Mouse (Mus musculus) stomach, embryonic 14.5 days (tissue): ENCODE data around the gene Atp23. TPM values are rescaled to one million over a fixed set of nuclear protein-coding genes. Genes with fewer than 3 reads are reported as not detected.
"Not testable (repeated sequence)": the region's sequence is repeated elsewhere in the genome, so short reads cannot be mapped to it uniquely, and the experiment has no call there.

Source experiments
- ATAC-seq: fragments of 200-750 bp; cut with Nextera tagmentation; 2 replicates; pipeline ENCODE4 v1.8.0; 2017; ENCODE audit warnings: low read depth, moderate TSS enrichment; ENCODE audit not compliant: insufficient number of reproducible peaks, insufficient read depth, low FRiP score
- H3K27ac ChIP-seq: fragments of 300-500 bp; sonication (generic); 2 replicates; pipeline ENCODE4 v1.5.1; 2014; ENCODE audit warnings: mild to moderate bottlenecking, low read length, moderate library complexity, mixed read lengths
- H3K27me3 ChIP-seq: fragments of 300-500 bp; sonication (generic); 2 replicates; pipeline ENCODE4 v1.6.1; 2014; ENCODE audit warnings: low read length, control low read depth, mixed read lengths; ENCODE audit not compliant: control insufficient read depth, insufficient read depth
- H3K36me3 ChIP-seq: fragments of 300-500 bp; sonication (generic); 2 replicates; pipeline ENCODE4 v1.6.1; 2014; ENCODE audit warnings: mild to moderate bottlenecking, control low read depth, low read length, moderate library complexity, mixed read lengths; ENCODE audit not compliant: control insufficient read depth, insufficient read depth
- H3K4me1 ChIP-seq: fragments of 300-500 bp; sonication (generic); 2 replicates; pipeline ENCODE4 v1.6.1; 2014; ENCODE audit warnings: low read length, control low read depth, mixed read lengths; ENCODE audit not compliant: control insufficient read depth, insufficient read depth
- H3K4me2 ChIP-seq: fragments of 300-500 bp; sonication (generic); replicated peaks from 2 replicates; pipeline ENCODE4 v1.6.1; 2014; ENCODE audit warnings: low read depth, low read length, control low read depth
- H3K4me3 ChIP-seq: fragments of 300-500 bp; sonication (generic); 2 replicates; pipeline ENCODE4 v1.5.1; 2014; ENCODE audit warnings: low read depth, low read length, control low read depth
- H3K9ac ChIP-seq: fragments of 300-500 bp; sonication (generic); replicated peaks from 2 replicates; pipeline ENCODE4 v1.6.1; 2014; ENCODE audit warnings: low read depth, mild to moderate bottlenecking, control low read depth, low read length, moderate library complexity, mixed read lengths
- H3K9me3 ChIP-seq: fragments of 300-500 bp; sonication (generic); 2 replicates; pipeline ENCODE4 v1.6.1; 2016; ENCODE audit warnings: low read depth, low read length, control low read depth; ENCODE audit not compliant: control insufficient read depth
- WGBS: fragments of 180-500 bp; shearing (Covaris S2); extraction: QIAGEN DNeasy Blood & Tissue Kit; methylation state at CpG from one replicate; pipeline ENCODE4 v1.1.7; 2014; 5-methylcytosine and 5-hydroxymethylcytosine counted together
- polyA plus RNA-seq: library from polyadenylated mRNA; unstranded; fragments of >200 nt; fragmentation: Nextera tagmentation; extraction: Ambion mirVana; gene quantifications from 2 replicates; pipeline ENCODE4 v1.2.1, GENCODE M21; 2014

Gene Atp23
- polyA plus RNA-seq, 1 experiment from 2014 or later: 20.3 TPM

- Histone ChIP-seq H3K9ac (no peak overlapping the region), H3K36me3 (no peaks in the 10 kb centered on the region), H3K9me3 (no peaks in the 10 kb centered on the region; the same call in 1 of the 2 replicates), H3K4me1 (no peaks in the 10 kb centered on the region), H3K27ac (no peak overlapping the region), H3K4me2 (no peak overlapping the region), H3K4me3 (no peak overlapping the region), H3K27me3 (no peaks in the 10 kb centered on the region)
- 62% methylated on average over 8 of the region's 8 CpGs for WGBS
- ATAC-seq: no peak
These were observed 73.1 kb downstream of the Atp23 start for GRCm38 (mm10) chr10:126827941-126828593.

GRCm38 (mm10) chr10:126826982-126827381, 74.2 kb downstream of the Atp23 start:
- 93% methylated on average over 6 of the region's 6 CpGs for WGBS
- H3K4me2 ChIP-seq: no peak overlapping the region
- H3K4me1 ChIP-seq: no peaks in the 10 kb centered on the region
- no peak overlapping the region for H3K9ac ChIP-seq
- H3K4me3 ChIP-seq: no peak overlapping the region
- ATAC-seq: no peak
- H3K27ac ChIP-seq: no peak overlapping the region
- H3K36me3 ChIP-seq: no peaks in the 10 kb centered on the region
- H3K9me3 ChIP-seq: no peaks in the 10 kb centered on the region; the same call in 1 of the 2 replicates
- no peaks in the 10 kb centered on the region for H3K27me3 ChIP-seq

- H3K4me2 ChIP-seq, H3K36me3 ChIP-seq, H3K27me3 ChIP-seq, H3K27ac ChIP-seq, H3K9ac ChIP-seq, H3K4me1 ChIP-seq, H3K9me3 ChIP-seq, H3K4me3 ChIP-seq, ATAC-seq: not testable (repeated sequence)
- WGBS: 84% methylated on average over 8 of the region's 8 CpGs
These were observed 74.9 kb downstream of the Atp23 start for GRCm38 (mm10) chr10:126826216-126826615.

- Histone ChIP-seq H3K36me3 (no peaks in the 10 kb centered on the region), H3K9me3 (no peaks in the 10 kb centered on the region; the same call in 1 of the 2 replicates), H3K4me3 (no peak overlapping the region), H3K4me2 (no peak overlapping the region), H3K4me1 (no peaks in the 10 kb centered on the region), H3K9ac (no peak overlapping the region), H3K27me3 (no peaks in the 10 kb centered on the region), H3K27ac (no peak overlapping the region)
- ATAC-seq: no peak
- 36% methylated on average over 3 of the region's 3 CpGs for WGBS
These were observed 78.7 kb downstream of the Atp23 start for GRCm38 (mm10) chr10:126822418-126822817.

Other genes with a start within 250 kb of the Atp23 start
- 103 and 107 TPM in 2 replicates for gene Ctdsp2, start 77.4 kb upstream of the Atp23 start, polyA plus RNA-seq
- 0.29 and 0.58 TPM in 2 replicates for gene Avil, start 99.4 kb upstream of the Atp23 start, polyA plus RNA-seq
- gene Tsfm, start 129.5 kb upstream of the Atp23 start, polyA plus RNA-seq: 78.6 and 83.7 TPM in 2 replicates
- 65.5 and 70.6 TPM in 2 replicates for gene Mettl1, start 140.1 kb upstream of the Atp23 start, polyA plus RNA-seq
- gene Eef1akmt3, start 140.2 kb upstream of the Atp23 start, polyA plus RNA-seq: 0.80 and 1.1 TPM in 2 replicates
- gene Cyp27b1, start 146.9 kb upstream of the Atp23 start, polyA plus RNA-seq: 0.13 and 0.18 TPM in 2 replicates
- gene March9, start 158.8 kb upstream of the Atp23 start, polyA plus RNA-seq: 2.0 and 2.3 TPM in 2 replicates
- gene Cdk4, start 162.2 kb upstream of the Atp23 start, polyA plus RNA-seq: 1,788 and 1,817 TPM in 2 replicates
- 124 and 141 TPM in 2 replicates for gene Tspan31, start 168.9 kb upstream of the Atp23 start, polyA plus RNA-seq
- 0.27 and 0.56 TPM in 2 replicates for gene Agap2, start 173.9 kb upstream of the Atp23 start, polyA plus RNA-seq
- 47.8 and 52.7 TPM in 2 replicates for gene Os9, start 219.8 kb upstream of the Atp23 start, polyA plus RNA-seq